Mouse (Mus musculus) spleen, adult 18-20 months (tissue): ENCODE measurements around the gene Tmem95.
"Not testable (repeated sequence)": the region's sequence is repeated elsewhere in the genome, so short reads cannot be mapped to it uniquely, and the experiment has no call there.

ENCODE experiments used
- DNase-seq, 2 experiments: peaks; one replicate each; pipeline ENCODE4 v3.0.0; 2022; ENCODE audit warnings: mixed read lengths in 2 of 2

The Tmem95 gene

DNA sequence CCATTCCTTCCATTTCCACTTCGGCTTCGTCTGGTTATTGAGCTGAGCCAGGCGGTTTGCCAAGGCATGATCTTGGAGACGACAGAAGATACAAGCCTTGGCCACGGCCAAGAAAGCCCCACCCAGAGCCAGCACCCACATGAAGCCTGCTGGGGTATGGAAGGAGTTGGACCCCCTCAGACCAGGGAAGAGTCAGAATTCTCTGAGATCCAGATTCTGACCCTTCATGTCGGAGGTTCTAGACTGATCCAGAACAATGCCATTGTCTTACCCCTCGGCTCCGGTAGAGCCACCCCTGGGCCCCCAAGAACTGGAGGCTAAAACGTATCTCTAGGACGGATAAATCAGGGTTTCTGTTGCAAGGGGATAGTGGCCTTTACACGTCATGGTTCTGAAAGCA is at the start of gene Tmem95:
Gene Tmem95 (minus strand): TSS at position 141 of the 400 bp plus-strand sequence.
- no peak for DNase-seq

DNA sequence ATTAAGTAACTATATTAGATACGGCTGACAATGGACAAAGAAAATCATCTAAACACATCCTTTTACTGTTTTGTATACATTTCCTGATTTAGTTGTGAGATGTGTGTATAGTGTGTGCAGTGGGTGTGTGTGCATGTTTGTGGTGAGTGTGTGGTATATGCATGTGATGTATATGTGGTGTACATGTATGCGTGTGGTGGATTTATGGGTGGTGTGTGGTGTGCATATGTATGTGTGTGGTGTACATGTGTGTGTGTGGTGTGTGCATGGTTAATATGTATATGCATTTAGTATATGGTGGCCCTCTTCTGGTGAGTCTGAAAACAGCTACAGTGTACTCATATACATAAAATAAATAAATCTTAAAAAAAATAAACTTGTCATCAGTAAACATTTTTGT is 49.7 kb upstream of the Tmem95 start:
- DNase-seq: no peak

DNA sequence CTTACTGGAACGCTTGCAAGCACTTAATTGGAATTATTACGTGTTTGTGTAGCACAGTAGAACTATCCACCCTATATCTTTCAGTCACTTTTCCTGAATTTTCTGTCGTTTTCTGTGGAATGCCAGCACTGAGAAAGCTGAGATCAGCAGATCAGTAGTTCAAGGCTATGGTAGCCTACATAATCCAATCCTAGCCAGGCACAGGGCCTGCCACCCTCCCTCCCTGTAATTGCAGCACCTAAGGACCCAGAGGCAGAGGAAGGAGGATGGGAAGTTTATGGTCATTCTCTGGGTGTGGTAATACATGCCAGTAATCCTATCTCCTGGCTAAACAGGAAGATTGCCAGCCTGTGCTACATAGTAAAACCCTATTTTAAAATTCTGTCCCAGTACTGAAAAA is 45.0 kb upstream of the Tmem95 start:
- no peak for DNase-seq

DNA sequence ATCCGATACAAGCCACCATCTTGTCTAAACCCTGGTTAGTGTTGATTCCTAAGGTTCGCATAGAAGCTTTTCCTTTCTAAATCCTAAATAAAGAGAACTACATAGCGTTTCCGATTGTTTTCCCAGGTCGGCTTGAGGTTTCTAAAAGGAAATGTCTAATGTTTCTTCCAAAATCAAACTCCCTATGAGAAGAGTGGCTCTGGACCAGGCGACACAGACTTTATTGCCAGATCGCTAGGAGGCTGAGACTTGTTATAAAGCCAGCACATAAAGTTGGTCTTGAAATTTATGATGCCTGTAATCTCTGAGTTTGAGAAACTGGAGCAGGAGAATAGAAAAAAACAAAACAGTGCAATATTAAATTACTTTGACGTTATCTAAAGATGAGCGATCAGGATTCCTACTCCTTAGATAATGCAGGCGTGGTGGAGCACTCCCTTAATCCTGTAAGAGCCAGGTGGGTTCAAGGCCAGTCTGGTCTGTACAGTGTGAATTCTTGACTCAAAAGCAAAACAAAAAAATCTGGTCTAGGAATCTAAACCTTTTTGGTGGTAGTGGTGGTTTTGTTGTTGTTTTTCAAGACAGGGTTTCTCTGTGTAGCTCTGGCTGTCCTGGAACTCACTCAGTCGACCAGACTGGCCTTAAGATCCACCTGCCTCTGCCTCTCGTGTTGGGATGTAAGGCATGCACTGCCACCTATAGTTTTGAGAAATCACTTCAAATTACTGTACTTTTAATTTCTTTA is 44.4 kb upstream of the Tmem95 start:
- DNase-seq: no peak

DNA sequence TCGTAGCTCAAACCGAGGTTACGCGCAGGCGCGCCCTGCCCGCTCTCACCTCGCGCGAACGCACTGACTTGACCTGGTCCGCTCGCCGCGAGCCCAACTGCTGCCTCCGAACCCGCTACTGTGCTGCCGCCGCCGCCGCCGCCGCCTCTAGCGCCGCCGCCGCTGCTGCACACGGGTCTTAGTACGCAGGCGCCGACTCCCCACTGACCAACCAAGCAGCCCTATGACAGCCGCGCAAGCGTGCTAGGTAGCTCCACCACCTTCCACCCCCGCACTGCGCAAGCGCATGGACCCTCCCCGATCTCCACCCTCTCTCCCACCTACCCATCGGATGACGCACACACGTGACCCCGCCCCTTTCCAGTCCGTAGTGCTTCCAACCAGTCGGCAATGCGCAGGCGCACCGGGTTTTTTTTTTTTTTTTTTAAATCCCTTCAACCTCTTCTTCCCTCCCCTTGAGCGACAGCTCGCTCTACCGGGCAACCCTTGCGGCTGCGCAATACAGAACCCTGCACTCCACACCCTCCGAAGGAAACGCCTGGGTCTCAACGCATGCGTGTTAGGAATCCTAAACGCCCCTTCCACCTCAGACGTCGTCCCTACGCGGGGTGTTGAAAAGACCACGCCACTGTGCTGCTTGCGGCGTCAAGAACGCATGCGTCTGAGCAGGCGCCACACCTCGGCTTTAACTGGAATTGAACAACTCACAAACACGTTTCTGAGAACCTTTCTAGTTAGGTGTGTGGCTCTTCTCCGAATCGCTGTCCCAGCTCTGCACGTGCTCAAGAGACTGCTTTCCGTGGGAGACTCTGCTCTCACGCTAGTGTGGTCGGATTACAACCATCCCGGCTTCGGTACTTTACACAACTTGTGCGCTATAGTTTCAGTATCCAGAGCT is 43.5 kb upstream of the Tmem95 start, which contains the start of gene Eif5a:
Gene Eif5a (minus strand): TSS at position 845 of the 898 bp plus-strand sequence.
- peak; percentile 100 for DNase-seq

DNA sequence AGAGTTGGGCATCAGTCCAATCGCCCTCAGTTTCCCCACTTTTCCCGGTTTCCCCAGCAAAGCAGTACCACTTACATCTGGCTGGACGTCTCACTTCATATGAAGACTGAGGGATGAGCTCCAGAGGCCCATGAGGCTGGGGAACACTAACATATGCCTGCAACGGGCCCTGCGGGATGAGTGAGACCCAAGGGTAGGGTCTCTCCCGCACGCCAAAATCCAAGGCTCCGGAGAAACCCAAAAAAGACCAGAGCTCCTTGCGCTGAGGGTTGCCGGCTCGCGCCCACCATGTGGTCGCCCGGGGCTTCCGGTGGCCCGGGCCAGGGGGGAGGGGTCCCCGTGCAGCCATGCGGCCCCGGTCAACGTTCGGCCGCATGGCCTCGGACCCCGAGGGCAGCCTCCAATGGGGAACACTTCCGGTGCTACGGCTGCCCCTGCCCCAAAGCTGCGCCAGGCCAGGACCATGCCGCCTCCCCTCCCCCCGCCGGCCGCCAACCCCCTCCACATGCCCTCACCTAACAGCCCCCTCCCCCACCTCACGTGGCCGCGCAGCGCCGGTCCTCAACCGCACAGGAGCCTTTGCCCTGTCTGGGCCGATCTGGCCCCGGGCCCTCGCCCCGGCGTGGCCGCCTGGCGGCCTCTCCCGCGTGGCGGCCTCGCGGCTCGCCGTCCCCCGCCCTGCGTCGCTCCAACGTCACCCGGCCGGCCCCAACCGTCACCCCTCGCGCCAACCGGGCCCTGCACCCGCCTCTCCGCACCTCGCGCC is 42.6 kb upstream of the Tmem95 start:
- no peak for DNase-seq

DNA sequence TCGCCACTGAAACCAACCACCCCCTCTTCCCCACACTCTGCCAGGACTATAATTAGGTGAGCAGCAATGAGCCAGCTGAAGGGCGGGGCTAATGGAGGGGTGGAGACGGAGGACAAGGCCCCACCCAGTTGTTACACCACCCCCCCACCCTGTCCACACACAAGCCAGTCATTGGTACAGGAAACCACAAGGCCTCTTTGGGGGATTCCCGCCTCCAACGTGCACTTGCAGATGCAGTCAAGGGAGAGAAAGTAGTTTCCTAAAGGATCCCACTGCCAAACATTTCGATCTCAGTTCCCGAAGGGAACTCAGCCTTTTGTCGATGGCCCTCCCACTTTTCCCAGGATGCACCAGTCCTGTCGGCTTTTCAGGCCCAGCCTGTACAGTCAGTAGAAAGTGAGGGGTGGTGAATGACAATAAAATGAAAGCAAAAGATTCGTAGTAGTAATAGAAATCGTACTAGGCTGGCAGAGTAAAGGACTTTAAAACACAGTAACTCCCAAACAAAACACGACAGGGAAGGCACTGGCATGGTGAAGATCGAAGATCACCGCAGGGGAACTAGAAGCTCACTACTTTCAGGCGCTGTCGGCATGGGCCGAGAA is 41.9 kb upstream of the Tmem95 start:
- DNase-seq: peak; percentile 79 to 81

DNA sequence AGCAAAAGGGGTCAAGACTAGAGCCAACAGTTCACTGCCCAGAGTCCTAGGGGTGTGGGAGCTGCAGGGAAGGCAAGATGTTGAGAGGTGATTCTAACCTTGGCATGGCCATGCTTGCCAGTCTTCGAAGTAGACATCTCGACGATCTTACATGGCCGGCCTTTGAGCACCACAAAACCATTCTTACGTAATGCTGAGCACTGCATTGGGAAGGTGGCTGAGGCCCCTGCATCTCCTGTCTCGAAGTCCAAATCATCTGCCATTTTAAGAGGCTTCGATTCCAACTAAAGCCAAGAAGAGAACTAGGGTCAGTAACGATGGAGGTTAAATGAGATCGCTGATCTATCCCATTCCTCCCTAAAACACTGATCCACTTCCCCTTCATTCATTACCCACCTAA is 41.2 kb upstream of the Tmem95 start:
- no peak for DNase-seq

DNA sequence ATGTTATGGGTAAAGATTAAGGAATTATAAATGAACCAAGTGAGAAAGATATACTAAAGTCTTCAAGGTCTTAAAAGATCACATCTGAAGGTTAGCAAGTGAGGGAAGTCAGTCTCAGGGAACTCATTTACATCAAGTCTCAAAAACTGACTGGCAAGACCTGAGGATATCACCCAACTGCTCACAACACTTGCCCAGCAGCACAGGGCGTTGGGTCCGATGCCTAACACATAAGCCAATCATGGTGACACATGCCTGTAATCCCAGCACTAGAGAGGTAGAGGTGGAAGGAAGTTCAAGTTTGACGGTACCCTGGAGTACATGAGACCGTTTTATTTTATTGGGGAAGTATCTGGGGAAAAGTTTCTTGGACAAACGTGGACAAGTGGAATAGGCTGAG is 40.3 kb upstream of the Tmem95 start:
- DNase-seq: no peak

DNA sequence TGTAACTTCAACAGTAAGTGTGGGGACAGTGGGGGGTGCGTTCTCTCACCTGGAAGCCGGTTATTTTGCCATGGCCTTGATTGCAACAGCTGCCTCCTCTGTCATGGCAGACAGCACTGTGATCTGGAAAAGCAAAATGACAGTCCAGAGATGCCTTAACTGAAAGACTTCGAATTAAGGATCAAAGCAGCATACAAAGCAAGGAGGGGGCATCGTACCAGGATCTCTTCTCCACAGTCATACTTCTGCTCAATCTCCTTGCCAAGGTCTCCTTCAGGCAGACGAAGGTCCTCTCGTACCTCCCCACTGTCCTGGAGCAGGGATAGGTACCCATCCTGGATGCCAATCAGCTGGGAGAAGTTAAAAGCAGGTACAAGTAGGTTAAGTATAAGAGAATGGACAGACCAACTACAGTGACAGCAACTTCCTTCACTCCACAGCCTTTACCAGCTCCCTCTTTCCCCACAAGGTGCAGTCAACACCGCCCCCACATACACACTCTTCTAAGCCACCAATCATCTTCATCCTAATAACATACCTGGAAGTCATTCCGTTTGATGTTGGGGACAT is 39.6 kb upstream of the Tmem95 start:
- no peak for DNase-seq

DNA sequence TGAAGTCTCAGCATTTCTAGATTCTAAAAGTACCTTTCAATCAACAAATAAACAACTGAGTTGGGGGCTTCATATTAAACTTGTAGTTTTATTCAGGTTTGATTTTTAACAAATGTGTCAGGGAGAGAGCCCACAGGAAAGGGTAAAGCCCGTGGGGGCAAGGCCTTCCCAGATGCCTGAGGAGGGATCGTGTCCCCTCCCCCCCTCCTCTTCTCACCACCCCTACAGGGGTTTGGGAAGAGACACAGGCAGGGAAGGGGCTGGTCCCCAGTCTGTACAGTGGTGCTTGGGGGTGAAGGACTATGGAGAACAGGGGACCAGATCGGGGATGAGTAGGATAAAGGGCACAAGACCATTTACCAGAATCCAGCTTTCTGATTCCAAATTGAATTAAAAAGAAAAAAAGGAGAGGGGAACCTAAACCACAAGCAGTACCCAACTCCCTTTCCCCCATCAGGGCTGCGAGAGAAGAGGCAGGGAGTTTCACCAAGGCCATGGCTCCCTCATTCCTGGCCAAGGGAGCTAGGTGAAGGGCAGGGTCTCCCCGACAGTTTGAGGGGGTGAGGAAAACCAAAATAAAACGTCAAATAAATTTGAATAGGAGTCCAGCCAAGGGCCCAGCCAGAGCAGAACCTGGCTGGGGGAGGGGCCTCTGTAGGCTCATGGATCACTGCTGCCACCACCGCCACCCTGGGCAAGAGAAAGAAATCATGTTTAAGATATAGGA is 39.0 kb upstream of the Tmem95 start:
- DNase-seq: not testable (repeated sequence)

DNA sequence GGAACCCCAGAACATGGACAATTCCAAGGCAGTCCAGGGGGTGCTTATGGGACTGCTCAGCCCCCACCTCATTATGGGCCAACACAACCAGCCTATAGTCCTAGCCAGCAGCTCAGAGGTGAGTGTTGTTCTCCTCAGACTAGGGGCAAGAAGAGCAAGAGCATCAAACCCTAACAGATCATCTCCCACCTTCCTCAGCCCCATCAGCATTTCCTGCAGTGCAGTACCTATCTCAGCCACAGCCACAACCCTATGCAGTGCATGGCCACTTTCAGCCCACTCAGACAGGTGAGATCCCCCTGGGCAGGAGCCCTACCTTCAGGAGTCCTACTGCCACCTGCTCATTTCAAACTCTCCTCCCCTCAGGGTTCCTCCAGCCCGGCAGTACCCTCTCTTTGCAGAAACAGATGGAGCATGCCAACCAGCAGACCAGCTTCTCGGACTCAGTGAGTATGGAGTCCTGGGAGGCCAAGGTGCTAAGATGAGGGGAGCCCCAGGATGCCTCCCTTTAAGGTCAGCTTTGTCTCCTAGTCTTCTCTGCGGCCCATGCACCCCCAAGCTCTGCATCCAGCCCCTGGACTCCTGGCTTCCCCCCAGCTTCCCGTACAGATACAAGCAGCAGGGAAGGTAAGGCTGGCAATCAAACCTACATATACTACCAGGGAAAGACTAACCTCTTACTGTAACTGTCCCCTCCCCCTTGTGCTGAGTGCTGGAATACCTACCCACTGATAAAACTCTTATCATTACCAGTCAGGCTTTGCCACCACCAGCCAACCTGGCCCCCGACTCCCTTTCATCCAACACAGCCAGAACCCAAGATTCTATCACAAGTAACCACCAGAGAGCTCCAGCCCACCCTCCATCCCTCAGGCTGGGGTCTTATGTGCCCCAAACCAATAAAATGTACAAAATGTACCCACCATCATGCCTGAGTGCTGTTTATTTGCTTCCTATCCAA is 38.1 kb upstream of the Tmem95 start:
- DNase-seq: no peak

DNA sequence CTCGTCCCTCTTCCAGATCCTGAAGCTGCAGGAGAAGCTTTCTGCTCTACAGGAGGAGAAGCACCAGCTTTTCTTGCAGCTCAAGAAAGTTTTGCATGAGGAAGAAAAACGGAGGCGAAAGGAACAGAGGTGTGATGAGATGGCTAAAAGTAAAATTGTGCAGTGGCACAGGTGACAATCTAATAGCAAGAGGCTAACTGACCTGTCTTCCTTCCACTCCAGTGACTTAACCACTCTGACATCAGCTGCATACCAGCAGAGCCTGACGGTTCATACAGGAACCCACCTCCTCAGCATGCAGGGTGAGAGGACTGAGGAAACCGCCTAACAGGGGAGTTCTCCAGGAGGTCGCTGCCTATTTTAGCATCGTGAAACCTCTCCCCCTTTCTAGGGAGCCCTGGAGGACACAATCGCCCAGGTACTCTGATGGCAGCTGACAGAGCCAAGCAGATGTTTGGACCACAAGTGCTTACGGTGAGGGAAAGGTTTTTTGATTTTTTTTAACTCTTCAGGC is 37.2 kb upstream of the Tmem95 start:
- DNase-seq: no peak

DNA sequence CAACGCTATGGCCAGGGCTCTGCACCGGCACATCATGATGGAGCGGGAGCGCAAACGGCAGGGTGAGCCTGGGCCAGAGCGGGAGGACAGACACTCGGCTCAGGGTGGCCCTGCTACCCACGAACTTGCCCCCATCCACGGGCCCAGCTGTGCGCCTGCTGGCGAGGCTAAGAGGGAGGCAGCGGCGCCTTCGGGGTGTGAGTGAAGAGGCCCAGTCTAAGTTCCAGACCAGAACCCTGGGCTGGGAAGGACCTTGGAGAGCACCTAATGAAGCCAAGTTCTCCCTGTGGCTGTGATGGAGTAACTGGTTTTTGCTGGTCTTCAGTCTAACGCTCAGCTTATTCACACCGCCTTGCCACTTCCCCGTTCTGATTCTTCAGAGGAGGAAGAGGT is 36.5 kb upstream of the Tmem95 start:
- DNase-seq: no peak

DNA sequence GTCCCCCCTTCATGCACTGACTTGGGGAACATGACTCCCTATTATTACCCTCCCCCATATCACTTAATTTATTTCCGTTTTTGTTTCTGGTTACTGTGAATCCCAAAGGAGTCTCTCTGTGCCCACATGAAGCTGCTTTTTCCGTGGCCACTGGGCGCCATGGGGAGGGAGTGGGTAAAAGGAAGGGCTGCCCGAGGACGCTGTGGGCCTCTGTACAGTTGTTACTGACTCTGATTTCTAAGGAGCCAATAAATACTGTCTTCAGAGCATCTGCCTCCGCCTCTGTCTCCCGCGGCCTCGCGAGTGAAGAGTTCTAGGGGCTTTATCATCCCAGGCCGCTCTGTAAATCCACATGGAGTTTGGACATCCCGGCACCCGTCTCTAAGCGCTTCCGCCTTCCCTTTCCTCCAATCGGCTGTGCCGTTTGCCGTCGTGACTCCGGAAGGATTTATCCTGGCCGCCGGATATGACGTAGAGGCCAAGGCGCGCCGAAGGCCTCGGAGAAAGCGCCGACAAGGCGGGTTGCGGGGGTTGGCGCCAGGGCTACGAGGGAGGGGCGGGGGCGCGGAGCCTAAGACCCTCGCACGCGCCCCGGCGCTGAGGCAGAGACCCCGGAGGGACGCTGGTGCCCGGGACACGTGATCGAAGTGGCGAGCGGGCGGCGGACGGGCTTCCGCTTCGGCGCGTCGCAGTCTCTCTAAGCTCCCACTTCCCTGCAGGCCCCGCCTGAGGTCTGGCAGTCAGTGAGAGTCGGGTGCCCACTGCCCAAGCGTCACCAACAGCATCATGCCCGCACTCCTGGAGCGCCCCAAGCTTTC is 35.9 kb upstream of the Tmem95 start, which contains the start of gene Gps2:
Gene Gps2 (plus strand): TSS at position 335 of the 818 bp plus-strand sequence.
- peak; percentile 82 to 85 for DNase-seq

DNA sequence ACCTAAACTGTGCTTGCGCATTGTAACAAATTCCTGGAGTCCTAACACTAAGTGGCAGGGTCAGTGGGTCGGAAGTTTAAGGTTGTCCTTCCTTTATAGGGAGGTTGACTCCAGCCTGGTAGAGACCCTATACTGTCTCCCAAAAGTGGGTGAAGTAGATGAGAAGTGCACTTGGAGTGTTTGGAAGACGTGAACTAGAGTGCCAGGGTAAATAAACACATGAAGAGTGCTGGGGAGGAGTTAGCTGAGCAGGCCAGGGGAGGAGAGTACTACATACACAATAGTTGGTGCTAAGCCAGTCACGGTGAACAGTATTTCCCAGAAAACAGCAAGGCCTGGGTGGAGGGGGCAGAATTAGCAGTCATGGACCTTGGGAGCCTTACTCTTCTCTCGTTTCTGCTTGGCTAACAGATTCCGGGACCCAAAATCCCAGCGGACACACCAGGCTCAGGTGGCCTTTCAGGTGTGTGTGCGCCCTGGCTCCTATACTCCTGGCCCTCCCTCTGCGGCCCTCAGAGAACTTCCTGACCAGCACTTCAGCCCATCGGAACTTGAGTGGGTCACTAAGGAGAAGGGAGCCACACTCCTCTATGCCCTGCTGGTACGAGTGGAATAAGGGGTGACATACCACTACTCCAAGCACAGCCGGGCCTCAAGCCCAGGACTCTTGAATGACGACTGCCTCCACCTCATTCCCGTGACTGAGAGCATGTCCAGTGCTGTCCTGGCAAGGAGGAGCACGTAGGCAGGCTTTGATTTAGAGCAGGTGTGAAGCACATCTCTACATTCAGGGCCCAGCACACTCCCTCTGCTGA is 35.1 kb upstream of the Tmem95 start:
- no peak for DNase-seq

DNA sequence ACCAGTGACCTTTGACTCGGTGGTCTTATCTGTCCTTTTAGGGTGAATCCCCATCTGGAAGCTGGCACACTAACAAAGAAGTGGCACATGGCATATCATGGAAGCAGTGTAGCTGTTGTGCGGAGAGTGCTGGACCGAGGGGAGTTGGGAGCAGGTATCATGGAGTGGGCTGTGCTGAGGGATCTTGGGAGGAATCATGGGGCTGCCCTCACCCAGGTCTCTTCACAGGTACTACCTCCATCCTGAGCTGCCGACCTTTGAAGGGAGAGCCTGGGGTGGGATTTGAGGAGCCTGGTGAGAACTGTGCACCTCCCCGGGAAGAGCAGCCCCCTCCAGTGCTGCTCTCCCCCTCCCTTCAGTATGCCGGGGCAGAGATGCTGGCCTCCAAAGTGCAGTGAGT is 33.9 kb upstream of the Tmem95 start:
- DNase-seq: no peak
